Mouse (Mus musculus) erythroblast, adult 5-6 weeks (primary cell): ENCODE results near the gene Gp1bb. TPM values are rescaled to one million over a fixed set of nuclear protein-coding genes. Genes with fewer than 3 reads are reported as not detected.

Source experiments
- ATAC-seq: replicated peaks from 2 replicates; pipeline ENCODE4 v1.8.0; 2016; ENCODE audit warnings: moderate number of reproducible peaks, mild to moderate bottlenecking, moderate TSS enrichment, inconsistent platforms; ENCODE audit not compliant: poor library complexity, low FRiP score, severe bottlenecking
- total RNA-seq, 2 experiments: library from RNA; stranded (forward) in 1 of 2; stranded (reverse) in 1 of 2; fragments of 150-400 nt in 1 of 2; fragments of 200-764, 138-1000 nt in 1 of 2; gene quantifications; 2 replicates each; pipeline versions ENCODE4 v1.2.3 to v1.2.4; 2015 to 2017; ENCODE audit warnings: low replicate concordance in 2 of 2

Gp1bb gene
- total RNA-seq (2015; ENCODE audit: low replicate concordance), result 3.7 TPM in 1 of 2 replicates, not detected in the other
- 0.56 and 0.94 TPM in 2 replicates for total RNA-seq (2017; ENCODE audit: low replicate concordance)

GRCm38 (mm10) chr16:18622019-18622418 is at the start of gene Gp1bb:
TSS of gene Gp1bb (minus strand) at chr16:18622403.
- ATAC-seq, result no peak

- ATAC-seq, result no peak
Measured at GRCm38 (mm10) chr16:18669914-18670313, 47.7 kb upstream of the Gp1bb start.

DNA sequence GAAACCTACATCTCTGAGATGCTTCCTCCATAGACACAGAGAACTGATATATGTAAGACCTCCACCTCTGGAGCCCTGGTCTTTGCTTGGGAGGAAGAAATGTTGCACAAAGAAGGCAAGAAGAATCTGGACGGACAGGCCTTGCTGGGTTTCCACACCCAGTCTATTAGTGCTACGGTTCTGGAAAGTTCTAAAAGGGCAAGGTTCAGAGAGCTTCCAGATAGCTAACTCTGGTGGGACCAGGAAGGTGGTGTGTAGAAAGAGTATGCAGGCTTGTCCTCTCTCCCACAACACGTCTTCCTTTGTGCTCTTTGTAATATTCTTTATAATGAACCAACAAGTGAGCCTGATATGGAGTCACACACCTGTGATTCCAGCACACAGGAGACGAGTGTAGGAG is 36.4 kb upstream of the Gp1bb start:
- no peak for ATAC-seq

DNA sequence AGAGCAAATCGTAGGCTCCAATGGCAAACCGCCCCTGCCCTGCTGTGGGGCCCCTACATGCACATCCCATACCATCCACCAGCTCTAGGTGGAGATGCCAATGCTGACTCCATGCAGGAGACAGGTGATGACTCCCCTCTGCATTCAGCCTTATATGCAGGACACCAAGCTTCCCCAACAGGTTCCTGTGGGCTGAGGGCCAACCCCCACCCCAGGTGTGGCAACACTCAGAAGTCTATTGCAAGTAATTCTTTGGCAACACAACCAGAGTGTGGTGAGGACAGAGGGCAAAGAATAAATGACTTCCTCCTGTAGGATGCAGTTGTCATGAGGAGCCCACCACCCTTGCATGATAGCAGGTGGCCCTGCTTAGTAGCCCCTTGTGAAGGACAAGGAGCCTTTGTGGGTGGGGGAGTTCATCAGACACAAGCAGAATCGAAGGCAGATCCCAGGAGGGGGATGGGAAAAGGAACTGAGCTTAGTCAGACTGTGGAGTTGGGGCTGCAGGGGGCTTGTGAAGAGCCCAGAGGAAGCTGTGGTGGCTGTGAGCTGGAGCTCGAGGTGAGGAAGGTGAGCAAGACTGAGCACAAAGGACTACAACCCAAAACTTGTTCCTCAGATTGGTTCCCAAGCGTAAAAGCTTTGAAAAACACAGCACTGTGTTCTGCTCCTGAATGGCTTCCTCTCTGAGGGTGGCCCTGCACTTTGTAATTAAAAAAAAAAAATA is 33.3 kb upstream of the Gp1bb start:
- ATAC-seq, result no peak

GRCm38 (mm10) chr16:18653290-18654160 is 31.3 kb upstream of the Gp1bb start:
- ATAC-seq, result no peak

GRCm38 (mm10) chr16:18649126-18649525 is 26.9 kb upstream of the Gp1bb start:
- no peak; the same call in 1 of the 2 replicates for ATAC-seq

- no peak for ATAC-seq
Measured at GRCm38 (mm10) chr16:18645329-18645728, 23.1 kb upstream of the Gp1bb start.

DNA sequence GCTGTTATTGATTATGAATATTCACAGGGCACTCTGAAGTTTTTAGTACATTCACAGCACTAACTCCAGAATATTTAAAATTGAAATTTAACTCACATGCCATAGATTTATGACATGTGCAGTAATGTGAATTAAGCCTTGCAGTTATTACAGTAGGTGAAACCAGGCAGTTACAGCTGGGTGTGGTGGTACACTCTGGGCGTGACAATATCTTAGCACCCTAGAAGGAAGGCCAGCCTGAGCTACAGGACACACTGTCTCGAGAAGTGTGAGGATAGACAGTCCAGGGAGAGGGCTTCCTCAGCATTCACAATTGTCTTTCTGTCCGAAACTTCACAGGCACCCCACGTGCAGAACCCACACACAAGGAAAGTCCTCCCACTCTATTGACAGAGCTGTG is 22.3 kb upstream of the Gp1bb start:
- no peak for ATAC-seq

GRCm38 (mm10) chr16:18643406-18643998 is 21.3 kb upstream of the Gp1bb start:
- ATAC-seq, result no peak

DNA sequence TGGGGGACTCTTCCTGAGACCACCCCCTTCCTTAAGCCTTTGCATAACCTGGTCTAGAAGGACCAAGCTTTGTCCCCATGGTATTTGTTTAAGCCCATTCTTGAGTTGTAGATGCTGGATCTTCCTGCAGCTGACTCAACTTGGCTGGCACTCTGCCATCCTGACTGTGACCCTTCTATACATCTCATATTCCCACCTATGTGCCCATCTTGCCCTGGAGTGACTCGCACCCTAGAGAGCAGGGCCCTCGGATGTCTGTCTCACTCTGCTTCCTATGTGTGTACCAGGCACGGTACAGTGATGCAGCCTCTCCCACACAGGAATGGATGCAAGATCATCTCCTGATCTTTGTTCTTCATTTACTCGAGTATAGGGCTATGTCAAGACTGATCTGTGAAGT is 20.7 kb upstream of the Gp1bb start:
- ATAC-seq, result no peak

- ATAC-seq, result no peak
Measured at GRCm38 (mm10) chr16:18642291-18642690, 20.1 kb upstream of the Gp1bb start.

DNA sequence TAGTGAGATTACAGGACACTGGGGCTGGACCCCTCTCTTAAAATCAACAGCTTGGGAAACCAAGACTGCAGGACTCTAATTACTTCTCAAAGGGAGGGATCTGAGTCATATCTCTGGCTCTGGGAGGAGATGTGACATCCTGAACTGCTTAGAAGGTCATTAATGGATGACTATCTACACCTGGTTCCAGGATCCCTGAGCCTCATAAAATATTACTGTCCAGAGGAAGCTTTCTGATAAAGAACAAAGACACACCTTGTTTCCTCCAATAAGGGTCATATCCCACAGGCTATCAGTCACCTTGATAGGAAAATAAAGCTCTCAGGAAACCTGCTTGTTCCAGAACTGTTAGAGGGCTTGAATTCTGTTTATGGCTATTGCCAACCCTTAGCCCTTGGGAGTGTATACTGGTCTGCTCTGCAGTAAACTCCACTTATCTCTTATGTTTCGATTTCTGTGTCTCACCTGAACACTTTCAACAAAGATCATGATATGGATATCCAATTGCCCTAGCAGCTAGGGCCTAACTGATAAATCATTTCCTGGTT is 17.3 kb upstream of the Gp1bb start:
- ATAC-seq, result no peak

DNA sequence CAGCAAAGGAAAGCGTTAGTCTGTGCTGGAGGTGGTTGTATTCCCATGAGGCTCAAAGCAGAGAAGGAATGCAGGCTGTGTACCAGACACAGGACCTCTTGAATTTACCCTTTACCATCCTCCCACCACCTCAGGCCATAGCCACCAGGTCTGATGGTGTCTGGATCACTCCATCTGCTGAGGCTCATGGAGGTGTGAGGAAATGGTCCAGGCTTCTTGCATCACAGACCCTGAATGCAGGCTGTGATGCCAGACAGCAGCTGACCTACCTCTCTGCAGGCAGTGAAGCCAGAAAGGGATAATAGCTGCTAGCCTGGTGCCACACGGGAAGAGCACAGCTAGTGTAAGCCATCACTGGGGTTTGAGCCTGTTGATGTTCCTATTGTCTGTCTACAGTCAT is 16.2 kb upstream of the Gp1bb start:
- no peak for ATAC-seq

- no peak for ATAC-seq
Measured at GRCm38 (mm10) chr16:18636804-18637203, 14.6 kb upstream of the Gp1bb start.

DNA sequence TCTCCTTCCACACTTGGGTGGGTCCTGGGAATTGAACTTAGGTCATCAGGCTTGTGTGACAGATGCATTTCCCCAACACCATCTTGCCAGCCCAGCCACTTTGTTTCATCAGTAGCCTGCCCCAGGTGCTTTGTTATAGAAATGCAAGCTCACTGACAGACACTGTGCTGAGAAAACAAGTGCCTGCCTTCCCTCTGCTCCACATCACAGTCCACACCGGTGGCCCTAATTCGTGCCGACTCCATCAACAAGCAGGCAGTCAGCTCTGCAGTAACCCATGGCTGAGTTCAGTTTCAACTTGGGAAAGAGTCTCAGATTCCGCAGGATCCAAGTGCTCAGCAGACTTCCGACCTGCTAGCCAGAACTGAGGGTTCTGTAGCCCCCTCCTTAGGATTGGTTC is 14.2 kb upstream of the Gp1bb start:
- no peak for ATAC-seq

DNA sequence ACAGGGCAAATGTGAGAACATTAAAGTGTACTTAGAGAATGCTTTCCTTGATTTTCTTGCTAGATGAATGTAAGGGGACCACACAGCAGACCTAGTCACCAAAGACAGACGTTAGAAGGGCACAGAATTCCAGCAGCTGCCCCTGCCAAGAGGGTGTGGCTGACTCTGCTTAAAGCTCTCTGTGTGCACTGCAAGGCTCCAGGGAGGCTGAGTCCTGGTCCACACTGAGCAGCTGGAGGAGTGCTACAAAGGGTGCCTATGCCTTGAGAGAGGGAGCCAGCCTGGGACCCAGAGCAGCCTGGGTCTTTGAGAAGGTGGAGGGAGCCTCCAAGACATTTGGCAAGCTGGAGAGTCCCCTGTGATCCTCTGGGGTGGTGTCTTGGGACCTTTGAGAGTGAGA is 11.1 kb upstream of the Gp1bb start:
- no peak for ATAC-seq

DNA sequence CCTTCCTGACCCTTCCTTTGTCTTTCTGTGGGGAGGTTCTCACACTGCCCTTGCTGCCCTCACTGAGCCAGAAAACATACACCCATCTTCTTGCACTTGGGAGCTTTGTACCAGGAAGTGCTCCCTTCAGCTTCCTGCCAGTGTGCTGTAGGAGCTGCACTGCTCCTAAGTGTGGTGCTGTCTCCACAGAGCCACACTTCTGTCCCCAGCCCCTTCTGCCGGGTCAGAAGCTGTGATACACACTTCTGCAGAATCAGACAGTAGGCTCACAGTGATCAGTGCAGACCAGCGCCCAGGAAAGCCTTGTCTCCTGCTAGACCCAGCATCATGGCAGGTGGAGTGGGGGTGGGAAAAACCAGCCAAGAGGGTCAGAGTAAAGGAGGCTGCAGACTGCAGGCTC is 10.6 kb upstream of the Gp1bb start:
- no peak for ATAC-seq

DNA sequence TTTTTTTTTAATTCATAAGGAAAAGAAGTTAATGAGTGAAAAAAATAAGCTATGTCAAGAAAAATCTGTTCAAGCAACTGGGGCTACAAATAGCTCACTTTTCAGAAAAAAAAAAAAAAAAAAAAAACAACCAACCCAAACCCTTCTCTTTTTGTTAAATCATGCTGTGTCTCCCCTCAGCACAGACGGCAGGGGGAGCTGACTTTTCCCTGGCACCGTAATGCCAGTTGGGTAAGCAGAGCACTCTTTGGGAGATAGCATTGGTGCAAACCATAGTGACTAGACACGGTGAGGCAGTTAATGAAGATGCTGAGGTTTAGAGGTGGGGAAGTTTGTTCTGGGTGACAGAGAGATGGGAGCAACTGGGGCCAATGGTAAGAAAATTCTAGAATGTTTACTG is 9.9 kb upstream of the Gp1bb start:
- no peak for ATAC-seq

GRCm38 (mm10) chr16:18631141-18631540 is 8.9 kb upstream of the Gp1bb start:
- no peak for ATAC-seq

DNA sequence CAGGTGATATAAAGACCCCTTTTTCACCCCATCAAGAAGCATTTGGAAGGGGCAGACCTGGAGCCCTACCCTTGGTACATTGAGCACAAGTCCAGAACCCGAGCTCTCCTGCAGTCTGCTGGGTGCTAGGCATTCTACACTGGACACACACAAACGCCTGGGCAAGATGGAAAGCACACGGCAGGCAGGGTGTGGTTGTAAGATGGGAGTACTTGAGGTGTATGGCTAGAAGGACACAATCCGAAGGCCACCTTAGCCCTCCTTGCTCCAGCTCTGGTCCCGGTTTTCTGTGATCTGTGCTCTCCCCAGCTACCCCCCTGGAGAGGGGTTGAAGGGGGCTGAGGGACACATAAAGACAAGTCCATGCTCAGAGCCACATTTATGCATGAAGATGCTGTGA is 8.1 kb upstream of the Gp1bb start:
- no peak for ATAC-seq
